Mouse (Mus musculus) neural tube, postnatal 0 days (tissue): ENCODE results near the gene Tfap2e. TPM values are rescaled to one million over a fixed set of nuclear protein-coding genes. Genes with fewer than 3 reads are reported as not detected.

Source experiments
- polyA plus RNA-seq: library from polyadenylated mRNA; unstranded; fragments of >200 nt; fragmentation: Nextera tagmentation; extraction: Ambion mirVana; gene quantifications from 2 replicates; pipeline ENCODE4 v1.2.1, GENCODE M21; 2015

Tfap2e gene
- polyA plus RNA-seq, result not detected in 2 replicates

GRCm38 (mm10) chr4:126736001-126736414 lies at the start of gene Tfap2e:
Tfap2e (minus strand) TSS chr4:126736240.

GRCm38 (mm10) chr4:126753268-126754230 lies 17.5 kb upstream of the Tfap2e start, which contains the start of the genes Ncdn and AU040320:
Ncdn (minus strand) TSS chr4:126753438.
AU040320 (plus strand) TSS chr4:126753544.

GRCm38 (mm10) chr4:126677054-126678003 lies 58.7 kb downstream of the Tfap2e start, which contains the start of gene Psmb2:
Psmb2 (plus strand) TSS chr4:126677630.

Other genes with a start within 250 kb of the Tfap2e start
- gene Ago4, start 202.8 kb downstream of the Tfap2e start, polyA plus RNA-seq, result 3.3 and 4.0 TPM in 2 replicates
- 2.6 and 3.2 TPM in 2 replicates for gene Clspn, start 179.3 kb downstream of the Tfap2e start, polyA plus RNA-seq
- gene 5730409E04Rik, start 126.4 kb downstream of the Tfap2e start, polyA plus RNA-seq, result 31.6 and 38.1 TPM in 2 replicates
- 446 and 459 TPM in 2 replicates for gene Psmb2, start 58.6 kb downstream of the Tfap2e start, polyA plus RNA-seq
- gene Ncdn, start 17.2 kb upstream of the Tfap2e start, polyA plus RNA-seq, result 185 and 198 TPM in 2 replicates
- gene AU040320, start 17.3 kb upstream of the Tfap2e start, polyA plus RNA-seq, result 30.9 and 32.5 TPM in 2 replicates
- gene Zmym4, start 231.9 kb upstream of the Tfap2e start, polyA plus RNA-seq, result 22.3 and 23.3 TPM in 2 replicates